Mouse (Mus musculus): ENCODE results near the gene Tubg1. TPM values are rescaled to one million over a fixed set of nuclear protein-coding genes. Genes with fewer than 3 reads are reported as not detected.

Gene Tubg1
- 10 to 100 TPM; 39.7 to 41.8 TPM for total RNA-seq (2021)

GRCm38 (mm10) chr11:101119761-101120544 is at the start of gene Tubg1, which contains the start of gene Retreg3:
TSS of gene Tubg1 (plus strand) at chr11:101119938.
TSS of gene Retreg3 (minus strand) at chr11:101119893.
- DNase-seq: peak; percentile 99

GRCm38 (mm10) chr11:101070189-101070527 is 49.6 kb upstream of the Tubg1 start:
- DNase-seq: no peak

GRCm38 (mm10) chr11:101070987-101071386 is 48.8 kb upstream of the Tubg1 start:
- DNase-seq: no peak

DNA sequence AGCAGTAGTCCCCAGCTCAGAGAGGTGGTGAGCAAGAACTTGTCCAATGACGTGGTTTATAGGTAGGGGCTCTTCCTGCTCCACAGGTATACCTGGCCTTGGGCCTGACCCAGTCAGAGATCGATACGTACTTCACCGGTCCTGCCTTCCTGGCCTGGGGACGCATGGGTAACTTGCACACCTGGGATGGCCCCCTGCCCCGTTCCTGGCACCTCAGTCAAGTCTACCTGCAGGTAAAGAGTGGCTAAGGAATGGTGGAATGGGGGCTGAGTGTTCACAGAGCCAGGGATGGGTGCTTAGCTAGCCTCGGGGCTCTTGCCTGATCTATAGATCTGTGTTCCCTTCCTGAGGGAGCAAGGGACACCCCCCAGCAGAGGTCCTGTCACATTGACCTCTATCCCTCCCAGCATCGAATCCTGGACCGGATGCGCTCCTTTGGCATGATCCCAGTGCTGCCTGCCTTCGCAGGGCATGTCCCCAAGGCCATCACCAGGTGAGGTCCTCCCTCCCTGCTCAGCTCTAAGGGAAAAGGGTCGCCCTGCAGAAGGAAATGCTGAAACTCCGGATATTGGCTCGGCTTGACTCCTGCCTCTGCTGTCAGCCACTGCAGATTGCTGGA is 47.8 kb upstream of the Tubg1 start:
- no peak for DNase-seq

DNA sequence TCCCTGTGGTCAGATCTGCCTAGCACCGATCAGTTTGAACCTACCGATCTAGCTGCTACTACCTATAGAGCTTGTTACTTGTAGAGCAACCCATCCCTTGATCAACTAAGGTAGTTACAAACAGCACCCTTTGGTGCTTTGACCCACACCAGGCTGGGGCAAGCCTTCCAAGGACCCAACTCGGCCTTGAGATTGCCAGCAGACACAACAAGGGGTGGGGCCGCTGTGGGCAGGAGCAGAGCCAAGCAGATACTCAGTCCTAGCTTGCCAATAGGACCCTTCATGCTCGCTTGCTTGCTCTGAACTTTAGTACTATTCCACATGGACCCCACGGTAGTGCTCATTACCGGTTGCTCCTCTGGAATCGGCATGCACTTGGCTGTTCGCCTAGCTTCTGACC is 41.6 kb upstream of the Tubg1 start, which contains the start of gene Hsd17b1:
Gene Hsd17b1 (plus strand): TSS at position 291 of the 400 bp plus-strand sequence.
- no peak for DNase-seq

DNA sequence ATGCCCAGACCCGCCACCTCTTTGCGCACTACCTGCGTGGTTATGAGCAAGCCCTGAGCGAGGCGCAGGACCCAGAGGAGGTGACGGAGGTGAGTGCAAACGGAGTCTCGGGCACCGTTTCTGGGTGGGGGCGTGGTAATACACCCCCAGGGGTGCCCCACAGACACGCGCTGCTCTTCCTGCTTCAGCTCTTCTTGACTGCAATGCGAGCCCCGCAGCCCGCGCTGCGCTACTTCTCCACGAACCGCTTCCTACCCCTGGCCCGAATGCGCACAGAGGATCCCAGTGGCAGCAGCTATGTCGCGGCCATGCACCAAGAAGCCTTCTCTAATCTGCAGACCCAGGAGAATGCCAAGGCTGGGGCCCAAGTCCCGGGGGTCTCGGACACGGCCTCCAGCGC is 40.0 kb upstream of the Tubg1 start:
- no peak for DNase-seq

DNA sequence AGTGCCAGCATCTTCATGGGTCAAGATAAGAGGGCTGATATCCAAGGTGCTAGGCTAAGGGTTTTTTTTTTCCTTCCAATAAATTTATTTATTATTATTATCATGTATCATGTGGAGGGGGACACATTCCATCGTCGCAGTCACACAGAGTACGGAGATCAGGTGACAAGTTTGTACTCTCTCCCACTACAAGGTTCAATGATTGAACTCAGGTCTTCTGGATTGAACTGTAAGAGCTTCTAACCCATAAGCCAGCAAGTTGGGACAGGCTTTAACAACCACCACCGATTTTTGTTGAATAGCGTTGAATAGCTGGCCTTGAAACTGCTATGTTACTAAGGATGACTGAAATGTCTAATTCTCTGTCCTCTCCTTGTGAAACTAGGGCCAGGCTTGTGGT is 39.3 kb upstream of the Tubg1 start:
- DNase-seq: no peak

DNA sequence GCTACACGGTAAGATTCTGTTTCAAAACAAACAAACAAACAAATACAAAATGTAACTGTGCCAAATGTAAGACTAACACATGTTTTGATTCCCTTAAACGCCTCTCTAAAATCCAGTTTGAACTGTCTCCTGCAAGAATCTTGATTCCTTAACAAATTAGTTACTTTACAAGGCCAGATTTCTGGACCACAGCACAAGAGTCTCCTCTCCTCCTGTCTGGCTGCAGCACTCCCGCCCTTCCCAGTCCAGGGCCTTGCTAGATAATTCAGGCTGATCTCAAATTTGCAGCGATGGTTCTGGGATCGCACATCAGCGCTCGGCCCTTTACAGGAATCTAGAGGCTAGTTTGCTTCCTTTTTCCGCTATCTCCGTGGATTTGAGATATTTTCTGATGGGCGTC is 38.1 kb upstream of the Tubg1 start:
- DNase-seq: no peak

GRCm38 (mm10) chr11:101082208-101083082 is 37.3 kb upstream of the Tubg1 start, which contains the start of gene Coasy:
TSS of gene Coasy (plus strand) at chr11:101082565.
- DNase-seq: peak; percentile 88

DNA sequence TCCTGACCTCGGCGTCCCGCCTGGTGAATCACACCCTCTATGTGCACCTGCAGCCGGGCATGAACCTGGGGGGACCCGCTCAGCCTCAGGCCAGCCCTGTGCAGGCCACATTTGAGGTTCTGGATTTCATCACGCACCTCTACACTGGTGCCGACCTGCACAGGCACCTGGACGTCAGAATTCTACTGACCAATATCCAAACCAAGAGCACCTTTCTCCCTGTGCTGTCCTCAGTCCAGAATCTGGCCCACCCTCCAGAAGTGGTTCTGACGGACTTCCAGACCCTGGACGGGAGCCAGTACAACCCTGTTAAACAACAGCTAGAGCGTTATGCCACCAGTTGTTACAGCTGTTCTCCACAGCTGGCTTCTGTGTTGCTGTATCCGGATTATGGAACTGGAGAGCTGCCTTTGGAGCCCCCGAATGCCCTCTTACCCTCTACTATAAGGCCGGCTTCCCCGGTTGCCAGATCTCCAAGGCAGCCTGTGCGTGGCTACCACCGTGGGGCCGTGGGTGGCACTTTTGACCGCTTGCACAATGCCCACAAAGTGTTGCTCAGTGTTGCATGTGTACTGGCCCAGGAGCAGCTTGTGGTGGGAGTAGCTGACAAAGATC is 36.5 kb upstream of the Tubg1 start:
- DNase-seq: no peak

DNA sequence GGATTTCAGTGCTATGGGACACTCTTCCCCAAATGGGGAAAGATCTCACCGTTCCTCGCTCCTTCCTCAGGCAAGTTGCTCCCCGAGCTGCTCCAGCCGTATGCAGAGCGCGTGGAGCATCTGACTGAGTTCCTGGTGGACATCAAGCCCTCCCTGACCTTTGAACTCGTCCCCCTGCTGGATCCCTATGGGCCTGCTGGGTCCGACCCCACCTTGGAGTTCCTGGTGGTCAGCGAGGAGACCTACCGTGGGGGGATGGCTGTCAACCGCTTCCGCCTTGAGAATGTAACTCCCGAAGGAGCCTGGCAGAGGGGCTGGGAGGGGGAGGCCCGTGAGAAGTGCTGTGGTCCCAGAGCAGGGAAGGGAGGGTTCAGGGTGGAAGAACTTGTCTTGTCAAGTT is 35.5 kb upstream of the Tubg1 start:
- DNase-seq: no peak

- DNase-seq: no peak
Measured at GRCm38 (mm10) chr11:101084811-101085210, 34.9 kb upstream of the Tubg1 start.

GRCm38 (mm10) chr11:101085617-101086322 is 34.0 kb upstream of the Tubg1 start:
- no peak for DNase-seq

- DNase-seq: no peak
Measured at GRCm38 (mm10) chr11:101086323-101086674, 33.4 kb upstream of the Tubg1 start.

DNA sequence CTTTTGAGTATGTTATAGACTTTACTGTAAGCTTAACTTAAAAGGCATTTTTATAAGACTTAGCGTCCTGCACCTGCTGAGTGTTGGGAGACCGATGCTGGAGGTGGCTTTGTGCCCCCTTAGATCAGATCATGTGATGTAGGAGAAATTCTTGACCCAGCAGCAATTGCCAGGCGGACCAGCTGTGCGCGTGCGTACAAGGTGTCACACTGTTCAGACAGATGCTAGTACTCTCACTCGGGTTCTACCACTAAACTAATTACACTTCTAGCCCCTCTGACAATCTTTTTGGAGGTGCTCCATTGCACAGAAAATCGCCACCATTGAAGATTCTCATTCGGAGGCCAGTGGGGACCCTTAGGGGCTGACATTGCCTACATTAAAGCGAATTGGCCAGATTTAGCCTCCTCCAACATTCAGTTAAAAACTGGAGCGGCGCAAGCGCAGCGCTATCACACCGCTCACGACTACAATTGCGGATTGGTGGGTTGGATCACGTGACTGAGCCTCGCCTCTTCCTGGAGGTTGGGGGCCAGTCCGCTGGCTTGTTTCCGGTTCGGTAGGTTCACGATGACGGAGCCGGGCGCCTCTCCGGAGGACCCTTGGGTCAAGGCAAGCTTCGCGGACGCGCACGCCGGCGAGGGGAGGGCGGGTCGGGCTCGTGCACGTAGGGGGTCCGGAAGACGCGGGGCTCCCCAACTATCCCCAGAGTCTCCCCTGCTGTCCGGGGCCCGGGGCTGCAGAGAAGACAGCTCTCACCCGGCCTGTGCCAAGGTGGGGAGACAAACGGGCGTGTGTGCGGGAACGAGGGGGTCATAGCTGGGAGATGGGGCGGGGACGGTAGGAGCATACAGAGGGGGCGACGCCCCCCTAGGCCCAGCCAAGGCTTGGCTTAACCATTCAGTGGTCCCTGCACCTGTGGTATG is 32.7 kb upstream of the Tubg1 start, which contains the start of gene Mlx:
Gene Mlx (plus strand): TSS at position 522 of the 926 bp plus-strand sequence.
- peak; percentile 87 to 91 for DNase-seq

DNA sequence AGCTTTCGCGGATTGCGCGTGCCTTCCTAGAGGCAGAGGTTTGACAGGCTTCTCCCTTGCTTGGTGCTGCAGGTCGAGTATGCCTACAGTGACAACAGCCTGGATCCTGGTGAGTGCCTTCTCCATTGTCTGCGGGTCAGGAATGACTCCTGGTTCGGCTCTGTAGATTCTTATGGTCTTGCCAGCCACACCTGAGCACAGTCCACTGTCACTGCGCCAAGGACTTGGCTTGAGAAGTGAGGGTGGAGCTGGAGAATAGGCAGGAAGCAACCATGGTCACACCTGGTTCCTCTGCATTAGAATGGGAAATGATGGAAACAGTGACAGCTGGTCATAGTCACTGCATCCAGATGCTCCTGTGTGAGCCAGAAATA is 32.1 kb upstream of the Tubg1 start:
- no peak for DNase-seq

DNA sequence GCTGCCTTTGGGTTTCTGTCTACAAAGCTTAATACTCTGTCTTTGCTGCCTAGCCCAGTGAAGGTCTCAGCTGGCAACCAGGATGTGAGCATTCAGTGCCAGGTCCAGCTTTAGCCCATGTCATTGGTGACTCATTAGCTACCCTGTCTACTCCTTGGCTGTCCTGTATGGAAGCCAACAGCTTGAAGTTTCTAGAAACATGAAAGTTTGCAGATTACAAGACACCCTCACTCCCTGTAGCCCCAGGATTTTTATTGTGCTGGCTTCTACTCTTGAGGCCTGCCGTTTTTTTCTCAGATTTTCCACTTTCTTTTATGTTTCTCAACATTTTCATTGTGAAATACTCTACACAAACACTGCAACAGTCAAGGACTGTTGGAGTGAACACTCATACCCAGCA is 29.8 kb upstream of the Tubg1 start:
- DNase-seq: no peak

GRCm38 (mm10) chr11:101094930-101095313 is 24.8 kb upstream of the Tubg1 start:
- no peak for DNase-seq

- peak; percentile 91 to 94 for DNase-seq
Measured at GRCm38 (mm10) chr11:101095314-101096024, 24.3 kb upstream of the Tubg1 start, which contains the start of gene Psmc3ip. TSS of gene Psmc3ip (minus strand) at chr11:101095436.

GRCm38 (mm10) chr11:101098231-101098630 is 21.5 kb upstream of the Tubg1 start:
- no peak for DNase-seq
